Mouse (Mus musculus) thymus, adult 2 months (tissue): ENCODE measurements around the gene Gkap1.

Source experiments
- CTCF ChIP-seq: fragments of 200-500 bp; IDR thresholded peaks from 2 replicates; pipeline ENCODE4 v1.5.1; 2012; ENCODE audit warnings: mild to moderate bottlenecking, control low read depth, low read length, moderate library complexity, borderline replicate concordance; ENCODE audit not compliant: control insufficient read depth, poor library complexity, insufficient read depth; ENCODE audit errors: extremely low read depth
- POLR2A ChIP-seq: fragments of 200-500 bp; IDR thresholded peaks from 2 replicates; pipeline ENCODE4 v1.6.1; 2012; ENCODE audit warnings: mild to moderate bottlenecking, low read length, control low read depth, moderate library complexity; ENCODE audit not compliant: control insufficient read depth, poor library complexity, insufficient read depth; ENCODE audit errors: extremely low read depth

- TF ChIP-seq CTCF = no peak
- TF ChIP-seq POLR2A = no peak
These were observed 60.9 kb downstream of the Gkap1 start for GRCm38 (mm10) chr13:58214346-58215252.
